Mouse (Mus musculus): ENCODE data around the gene Setx.

- TF ChIP-seq CTCF (IDR thresholded peaks at IDR 0.05; ENCODE audit: control insufficient read depth, insufficient read depth, low read length) = no peak
- TF ChIP-seq POLR2A (IDR thresholded peaks at IDR 0.05; ENCODE audit: borderline replicate concordance, control insufficient read depth, low read depth, low read length) = no peak
Measured at GRCm38 (mm10) chr2:29168067-29168466, 44.1 kb downstream of the Setx start.
